Mouse (Mus musculus): ENCODE results near the gene Chd3. TPM values are rescaled to one million over a fixed set of nuclear protein-coding genes. Genes with fewer than 3 reads are reported as not detected.

Gene Chd3
- polyA plus RNA-seq, 2 experiments = 97.8 to 425 TPM

- Histone ChIP-seq H3K4me2 (replicated peaks; ENCODE audit: low read depth, low read length, severe bottlenecking) (no peak overlapping the region), H3K36me3 (ENCODE audit: control insufficient read depth, insufficient read depth, low read length) (peaks cover 77% of the 10 kb centered on the region), H3K4me1 (ENCODE audit: control insufficient read depth, insufficient read depth, low read length) (peaks cover 27% of the 10 kb centered on the region), H3K27ac (replicated peaks; ENCODE audit: low read depth, low read length) (no peak overlapping the region), H3K27me3 (ENCODE audit: control insufficient read depth, insufficient read depth, low read length) (no peaks in the 10 kb centered on the region), H3K4me3 (replicated peaks; ENCODE audit: low read length) (no peak overlapping the region), H3K9me3 (ENCODE audit: control insufficient read depth, low read length) (no peaks in the 10 kb centered on the region), H3K9ac (ENCODE audit: low read depth, low read length, severe bottlenecking) (no peak overlapping the region)
- DNase-seq (ENCODE audit: low spot score) (peak; percentile 96), ATAC-seq (ENCODE audit: low FRiP score, low read depth) (peak; percentile 54)
- no peak for TF ChIP-seq POLR2A (IDR thresholded peaks at IDR 0.05; ENCODE audit: borderline replicate concordance, extremely low read depth, insufficient read depth, insufficient read length)
- WGBS = 17% methylated on average over 22 of the region's 22 CpGs
Observed at GRCm38 (mm10) chr11:69401210-69401637, 32.0 kb upstream of the Chd3 start.

GRCm38 (mm10) chr11:69400083-69400850, 31.1 kb upstream of the Chd3 start:
- H3K27me3 ChIP-seq (ENCODE audit: control insufficient read depth, insufficient read depth, low read length) = no peaks in the 10 kb centered on the region
- H3K27ac ChIP-seq (replicated peaks; ENCODE audit: low read depth, low read length) = no peak overlapping the region
- TF ChIP-seq POLR2A (IDR thresholded peaks at IDR 0.05; ENCODE audit: borderline replicate concordance, extremely low read depth, insufficient read depth, insufficient read length) = no peak
- no peak overlapping the region for H3K4me3 ChIP-seq (replicated peaks; ENCODE audit: low read length)
- DNase-seq (ENCODE audit: low spot score) = no peak
- no peak overlapping the region for H3K4me2 ChIP-seq (replicated peaks; ENCODE audit: low read depth, low read length, severe bottlenecking)
- no peaks in the 10 kb centered on the region for H3K9me3 ChIP-seq (ENCODE audit: control insufficient read depth, low read length)
- 76% methylated on average over 25 of the region's 25 CpGs for WGBS
- no peak for ATAC-seq (ENCODE audit: low FRiP score, low read depth)
- peaks cover 28% of the 10 kb centered on the region for H3K4me1 ChIP-seq (ENCODE audit: control insufficient read depth, insufficient read depth, low read length)
- H3K9ac ChIP-seq (ENCODE audit: low read depth, low read length, severe bottlenecking) = no peak overlapping the region
- H3K36me3 ChIP-seq (ENCODE audit: control insufficient read depth, insufficient read depth, low read length) = peaks cover 68% of the 10 kb centered on the region

GRCm38 (mm10) chr11:69399201-69400082, 30.2 kb upstream of the Chd3 start:
- no peaks in the 10 kb centered on the region for H3K27me3 ChIP-seq (ENCODE audit: control insufficient read depth, insufficient read depth, low read length)
- H3K36me3 ChIP-seq (ENCODE audit: control insufficient read depth, insufficient read depth, low read length) = peaks cover 59% of the 10 kb centered on the region
- no peak for TF ChIP-seq POLR2A (IDR thresholded peaks at IDR 0.05; ENCODE audit: borderline replicate concordance, extremely low read depth, insufficient read depth, insufficient read length)
- no peak for ATAC-seq (ENCODE audit: low FRiP score, low read depth)
- H3K9me3 ChIP-seq (ENCODE audit: control insufficient read depth, low read length) = no peaks in the 10 kb centered on the region
- peak overlapping the region; percentile 32; the same call in 1 of the 2 replicates for H3K4me2 ChIP-seq (replicated peaks; ENCODE audit: low read depth, low read length, severe bottlenecking)
- no peak for DNase-seq (ENCODE audit: low spot score)
- peaks cover 28% of the 10 kb centered on the region for H3K4me1 ChIP-seq (ENCODE audit: control insufficient read depth, insufficient read depth, low read length)
- no peak overlapping the region; the same call in 1 of the 2 replicates for H3K4me3 ChIP-seq (replicated peaks; ENCODE audit: low read length)
- WGBS = 20% methylated on average over 64 of the region's 66 CpGs
- no peak overlapping the region for H3K27ac ChIP-seq (replicated peaks; ENCODE audit: low read depth, low read length)
- peak overlapping the region; percentile 21; the same call in 1 of the 2 replicates for H3K9ac ChIP-seq (ENCODE audit: low read depth, low read length, severe bottlenecking)

- Histone ChIP-seq H3K27ac (replicated peaks; ENCODE audit: low read depth, low read length) (peak overlapping the region; percentile 43; the same call in 1 of the 2 replicates), H3K36me3 (ENCODE audit: control insufficient read depth, insufficient read depth, low read length) (peaks cover 51% of the 10 kb centered on the region), H3K9me3 (ENCODE audit: control insufficient read depth, low read length) (no peaks in the 10 kb centered on the region), H3K4me3 (replicated peaks; ENCODE audit: low read length) (peak overlapping the region; percentile 23), H3K27me3 (ENCODE audit: control insufficient read depth, insufficient read depth, low read length) (no peaks in the 10 kb centered on the region), H3K9ac (ENCODE audit: low read depth, low read length, severe bottlenecking) (no peak overlapping the region), H3K4me1 (ENCODE audit: control insufficient read depth, insufficient read depth, low read length) (peaks cover 32% of the 10 kb centered on the region), H3K4me2 (replicated peaks; ENCODE audit: low read depth, low read length, severe bottlenecking) (peak overlapping the region; percentile 91)
- 25% methylated on average over 21 of the region's 21 CpGs for WGBS
- no peak for TF ChIP-seq POLR2A (IDR thresholded peaks at IDR 0.05; ENCODE audit: borderline replicate concordance, extremely low read depth, insufficient read depth, insufficient read length)
- no peak for ATAC-seq (ENCODE audit: low FRiP score, low read depth)
- DNase-seq (ENCODE audit: low spot score) = no peak
Observed at GRCm38 (mm10) chr11:69398486-69399200, 29.4 kb upstream of the Chd3 start.

- peak within 1 kb of the TSS; percentile 23 for H3K4me3 ChIP-seq (replicated peaks; ENCODE audit: low read length)
- no peak for TF ChIP-seq POLR2A (IDR thresholded peaks at IDR 0.05; ENCODE audit: borderline replicate concordance, extremely low read depth, insufficient read depth, insufficient read length)
- peak within 1 kb of the TSS; percentile 91 for H3K4me2 ChIP-seq (replicated peaks; ENCODE audit: low read depth, low read length, severe bottlenecking)
- H3K9me3 ChIP-seq (ENCODE audit: control insufficient read depth, low read length) = no peaks in the 10 kb centered on the region
- peak within 1 kb of the TSS; percentile 87 for H3K9ac ChIP-seq (ENCODE audit: low read depth, low read length, severe bottlenecking)
- peak within 1 kb of the TSS; percentile 43 for H3K27ac ChIP-seq (replicated peaks; ENCODE audit: low read depth, low read length)
- peaks cover 46% of the 10 kb centered on the region for H3K36me3 ChIP-seq (ENCODE audit: control insufficient read depth, insufficient read depth, low read length)
- ATAC-seq (ENCODE audit: low FRiP score, low read depth) (no peak), DNase-seq (ENCODE audit: low spot score) (no peak)
- H3K27me3 ChIP-seq (ENCODE audit: control insufficient read depth, insufficient read depth, low read length) = no peaks in the 10 kb centered on the region
- peaks cover 32% of the 10 kb centered on the region for H3K4me1 ChIP-seq (ENCODE audit: control insufficient read depth, insufficient read depth, low read length)
- WGBS = 5% methylated on average over 16 of the region's 16 CpGs
Observed at GRCm38 (mm10) chr11:69398059-69398458, 28.9 kb upstream of the Chd3 start, which contains the start of gene Tmem88. Tmem88 (minus strand) TSS chr11:69398234.
